Mouse (Mus musculus) hindbrain, embryonic 13.5 days (tissue): ENCODE results near the gene Masp1. TPM values are rescaled to one million over a fixed set of nuclear protein-coding genes. Genes with fewer than 3 reads are reported as not detected.

Experiments used
- ATAC-seq: fragments of 200-750 bp; cut with Nextera tagmentation; 2 replicates; pipeline ENCODE4 v1.8.0; 2017; ENCODE audit warnings: moderate TSS enrichment; ENCODE audit not compliant: low FRiP score
- H3K27ac ChIP-seq: fragments of 300-500 bp; sonication (generic); 2 replicates; pipeline ENCODE4 v1.5.1; 2015; ENCODE audit warnings: inconsistent platforms, mild to moderate bottlenecking, moderate library complexity
- H3K27me3 ChIP-seq: fragments of 300-500 bp; sonication (generic); 2 replicates; pipeline ENCODE4 v1.6.1; 2015; ENCODE audit warnings: mild to moderate bottlenecking, inconsistent platforms
- H3K36me3 ChIP-seq: fragments of 300-500 bp; sonication (generic); 2 replicates; pipeline ENCODE4 v1.6.1; 2015; ENCODE audit warnings: mild to moderate bottlenecking, inconsistent platforms
- H3K4me1 ChIP-seq: fragments of 300-500 bp; sonication (generic); replicated peaks from 2 replicates; pipeline ENCODE4 v1.6.1; 2015; ENCODE audit warnings: inconsistent platforms
- H3K4me2 ChIP-seq: fragments of 300-500 bp; sonication (generic); 2 replicates; pipeline ENCODE4 v1.6.1; 2015; ENCODE audit warnings: inconsistent platforms, mild to moderate bottlenecking, moderate library complexity
- H3K4me3 ChIP-seq: fragments of 300-500 bp; sonication (generic); 2 replicates; pipeline ENCODE4 v1.5.1; 2015; ENCODE audit warnings: mild to moderate bottlenecking, inconsistent platforms
- H3K9ac ChIP-seq: fragments of 300-500 bp; sonication (generic); 2 replicates; pipeline ENCODE4 v1.6.1; 2015; ENCODE audit warnings: mild to moderate bottlenecking, inconsistent platforms
- H3K9me3 ChIP-seq: fragments of 300-500 bp; sonication (generic); 2 replicates; pipeline ENCODE4 v1.6.1; 2016; ENCODE audit warnings: inconsistent platforms
- WGBS: fragments of 180-500 bp; shearing (Covaris S2); methylation state at CpG from one replicate; pipeline ENCODE4 v1.1.7; 2015; 5-methylcytosine and 5-hydroxymethylcytosine counted together
- polyA plus RNA-seq: library from polyadenylated mRNA; unstranded; fragments of >200 nt; fragmentation: Nextera tagmentation; extraction: Ambion mirVana; gene quantifications from 2 replicates; pipeline ENCODE4 v1.2.1, GENCODE M21; 2015

Gene Masp1
- polyA plus RNA-seq, 1 experiment from 2014 or later: 36.9 TPM

GRCm38 (mm10) chr16:23482846-23483245 lies 37.8 kb downstream of the Masp1 start:
- Histone ChIP-seq H3K4me3 (no peak overlapping the region), H3K9ac (no peak overlapping the region), H3K27ac (no peak overlapping the region), H3K4me2 (no peak overlapping the region), H3K36me3 (peaks cover 44% of the 10 kb centered on the region), H3K9me3 (no peaks in the 10 kb centered on the region), H3K4me1 (no peaks in the 10 kb centered on the region), H3K27me3 (no peaks in the 10 kb centered on the region)
- 92% methylated on average over 12 of the region's 12 CpGs for WGBS
- no peak for ATAC-seq

DNA sequence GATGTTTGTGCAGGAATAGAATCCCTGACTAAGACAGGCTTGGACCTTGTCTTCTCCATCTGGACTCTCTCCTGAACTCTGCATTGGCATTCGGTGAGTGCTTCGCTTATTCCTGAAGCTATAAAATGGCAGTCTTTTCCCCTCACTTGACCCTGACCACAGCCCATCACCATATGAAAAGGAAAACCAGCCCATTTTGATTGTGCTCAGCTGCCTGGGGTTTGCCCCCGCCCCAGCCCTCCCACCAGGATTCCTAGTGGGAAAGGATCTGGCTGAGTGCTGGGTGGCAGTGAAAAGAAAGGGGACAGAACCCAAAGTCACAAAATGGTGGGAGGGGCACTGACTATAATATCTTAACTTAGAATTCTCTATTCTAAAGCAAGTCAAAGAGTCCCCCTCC lies 38.4 kb downstream of the Masp1 start:
- 34% methylated on average over 3 of the region's 3 CpGs for WGBS
- H3K27me3 ChIP-seq: no peaks in the 10 kb centered on the region
- no peak overlapping the region for H3K4me2 ChIP-seq
- H3K4me3 ChIP-seq: no peak overlapping the region
- peaks cover 38% of the 10 kb centered on the region for H3K36me3 ChIP-seq
- no peaks in the 10 kb centered on the region for H3K9me3 ChIP-seq
- H3K4me1 ChIP-seq: no peaks in the 10 kb centered on the region
- no peak overlapping the region for H3K9ac ChIP-seq
- H3K27ac ChIP-seq: no peak overlapping the region
- no peak for ATAC-seq

GRCm38 (mm10) chr16:23479872-23480603 lies 40.6 kb downstream of the Masp1 start:
- 71% methylated on average over 7 of the region's 7 CpGs for WGBS
- no peak for ATAC-seq

GRCm38 (mm10) chr16:23476598-23476997 lies 44.0 kb downstream of the Masp1 start:
- Histone ChIP-seq H3K4me3 (no peak overlapping the region), H3K9me3 (no peaks in the 10 kb centered on the region), H3K4me1 (no peaks in the 10 kb centered on the region), H3K27me3 (no peaks in the 10 kb centered on the region), H3K36me3 (peaks cover 14% of the 10 kb centered on the region), H3K9ac (no peak overlapping the region), H3K27ac (no peak overlapping the region), H3K4me2 (no peak overlapping the region)
- ATAC-seq: no peak

More at GRCm38 (mm10) chr16:23479872-23480603, 40.6 kb downstream of the Masp1 start:
- no peaks in the 10 kb centered on the region for H3K27me3 ChIP-seq
- H3K36me3 ChIP-seq: peaks cover 23% of the 10 kb centered on the region
- H3K27ac ChIP-seq: no peak overlapping the region
- H3K4me2 ChIP-seq: no peak overlapping the region
- no peaks in the 10 kb centered on the region for H3K4me1 ChIP-seq
- no peak overlapping the region for H3K9ac ChIP-seq
- H3K4me3 ChIP-seq: no peak overlapping the region
- H3K9me3 ChIP-seq: no peaks in the 10 kb centered on the region

GRCm38 (mm10) chr16:23475651-23476050 lies 45.0 kb downstream of the Masp1 start:
- Histone ChIP-seq H3K27me3 (no peaks in the 10 kb centered on the region), H3K36me3 (peaks cover 21% of the 10 kb centered on the region), H3K9ac (no peak overlapping the region), H3K27ac (no peak overlapping the region), H3K4me2 (no peak overlapping the region), H3K9me3 (no peaks in the 10 kb centered on the region), H3K4me1 (no peaks in the 10 kb centered on the region), H3K4me3 (no peak overlapping the region)
- WGBS: 91% methylated on average over 4 of the region's 4 CpGs
- ATAC-seq: no peak

GRCm38 (mm10) chr16:23472046-23472445 lies 48.6 kb downstream of the Masp1 start:
- 81% methylated on average over 3 of the region's 3 CpGs for WGBS
- Histone ChIP-seq H3K4me1 (no peaks in the 10 kb centered on the region), H3K27ac (no peak overlapping the region), H3K4me2 (no peak overlapping the region), H3K27me3 (no peaks in the 10 kb centered on the region), H3K9me3 (no peaks in the 10 kb centered on the region), H3K9ac (no peak overlapping the region), H3K36me3 (peaks cover 39% of the 10 kb centered on the region), H3K4me3 (no peak overlapping the region)
- no peak for ATAC-seq

DNA sequence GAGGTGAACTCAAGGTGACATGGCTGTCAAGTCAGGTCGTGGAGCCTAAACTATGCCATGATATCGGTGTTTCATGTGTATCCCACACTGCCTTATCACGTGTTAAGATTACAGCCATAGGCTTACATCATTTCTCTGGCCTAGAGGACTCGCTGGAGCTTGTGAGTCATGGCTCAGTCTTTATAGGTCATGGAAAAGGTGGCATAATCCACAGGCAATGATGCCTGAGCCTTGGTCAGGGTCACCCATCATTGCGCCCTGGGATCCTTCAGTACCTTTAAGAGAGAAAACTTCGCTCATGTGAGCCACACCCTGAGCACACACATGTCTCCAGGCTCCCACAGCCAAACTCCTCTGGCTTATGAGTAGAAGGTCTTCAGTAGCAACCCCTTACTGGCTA lies 49.1 kb downstream of the Masp1 start:
- no peak overlapping the region for H3K9ac ChIP-seq
- no peak overlapping the region for H3K4me2 ChIP-seq
- ATAC-seq: no peak
- H3K27ac ChIP-seq: no peak overlapping the region
- no peak overlapping the region for H3K4me3 ChIP-seq
- no peaks in the 10 kb centered on the region for H3K4me1 ChIP-seq
- H3K9me3 ChIP-seq: no peaks in the 10 kb centered on the region
- 92% methylated on average over 6 of the region's 6 CpGs for WGBS
- no peaks in the 10 kb centered on the region for H3K27me3 ChIP-seq
- H3K36me3 ChIP-seq: peaks cover 39% of the 10 kb centered on the region

DNA sequence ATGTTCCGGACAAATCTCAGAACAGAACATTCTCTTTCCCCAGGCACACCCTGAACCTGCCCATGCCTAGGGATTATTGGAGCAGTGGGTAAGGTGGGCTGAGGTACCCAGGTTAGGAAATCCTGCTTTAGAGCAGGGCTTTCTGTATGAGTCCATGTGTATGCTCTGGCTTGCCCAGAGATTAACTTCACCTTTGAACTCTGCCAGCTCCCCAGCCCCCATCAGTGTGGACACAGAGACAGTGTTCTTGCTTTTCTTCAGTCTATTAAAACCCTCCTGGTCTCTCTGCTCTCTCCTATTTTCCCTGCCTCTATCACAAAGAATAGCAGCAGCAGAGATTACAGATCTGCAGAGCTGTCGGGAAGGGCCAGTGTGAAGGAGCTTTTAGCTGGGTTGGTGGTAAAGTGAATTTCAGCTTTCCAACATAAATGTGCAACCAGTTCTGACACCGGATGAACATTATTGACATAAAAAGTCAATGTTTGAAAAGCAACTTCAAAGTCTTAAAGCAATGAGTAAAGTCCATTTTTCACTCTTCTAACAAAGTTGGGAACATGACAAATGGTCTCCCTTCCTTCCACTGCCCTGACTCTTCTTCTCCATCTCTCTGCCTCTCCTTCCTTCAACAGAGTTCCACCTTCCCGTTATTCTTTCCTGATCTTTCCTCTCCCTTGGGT lies 56.8 kb downstream of the Masp1 start:
- H3K36me3 ChIP-seq: 0 out of 2 replicates have a peak, but pooled peaks cover under 1% of the 10 kb centered on the region
- H3K4me3 ChIP-seq: no peak overlapping the region
- no peak overlapping the region for H3K4me2 ChIP-seq
- 90% methylated on average over 4 of the region's 4 CpGs for WGBS
- H3K27me3 ChIP-seq: no peaks in the 10 kb centered on the region
- H3K27ac ChIP-seq: no peak overlapping the region
- no peak for ATAC-seq
- no peaks in the 10 kb centered on the region for H3K9me3 ChIP-seq
- H3K9ac ChIP-seq: no peak overlapping the region
- no peaks in the 10 kb centered on the region for H3K4me1 ChIP-seq

- ATAC-seq: no peak
- Histone ChIP-seq H3K27me3 (no peaks in the 10 kb centered on the region), H3K4me3 (no peak overlapping the region), H3K9me3 (no peaks in the 10 kb centered on the region), H3K4me1 (no peaks in the 10 kb centered on the region), H3K4me2 (no peak overlapping the region), H3K27ac (no peak overlapping the region), H3K9ac (no peak overlapping the region), H3K36me3 (no peaks in the 10 kb centered on the region)
- 56% methylated on average over 7 of the region's 7 CpGs for WGBS
Measured at GRCm38 (mm10) chr16:23458906-23459588, 61.6 kb downstream of the Masp1 start.

GRCm38 (mm10) chr16:23457338-23457737 lies 63.3 kb downstream of the Masp1 start:
- WGBS: 93% methylated on average over 5 of the region's 5 CpGs
- ATAC-seq: no peak
- no peak overlapping the region for H3K4me2 ChIP-seq
- H3K9me3 ChIP-seq: no peaks in the 10 kb centered on the region
- H3K27me3 ChIP-seq: no peaks in the 10 kb centered on the region
- H3K4me3 ChIP-seq: no peak overlapping the region
- no peaks in the 10 kb centered on the region for H3K4me1 ChIP-seq
- no peak overlapping the region for H3K27ac ChIP-seq
- H3K36me3 ChIP-seq: no peaks in the 10 kb centered on the region
- H3K9ac ChIP-seq: no peak overlapping the region

DNA sequence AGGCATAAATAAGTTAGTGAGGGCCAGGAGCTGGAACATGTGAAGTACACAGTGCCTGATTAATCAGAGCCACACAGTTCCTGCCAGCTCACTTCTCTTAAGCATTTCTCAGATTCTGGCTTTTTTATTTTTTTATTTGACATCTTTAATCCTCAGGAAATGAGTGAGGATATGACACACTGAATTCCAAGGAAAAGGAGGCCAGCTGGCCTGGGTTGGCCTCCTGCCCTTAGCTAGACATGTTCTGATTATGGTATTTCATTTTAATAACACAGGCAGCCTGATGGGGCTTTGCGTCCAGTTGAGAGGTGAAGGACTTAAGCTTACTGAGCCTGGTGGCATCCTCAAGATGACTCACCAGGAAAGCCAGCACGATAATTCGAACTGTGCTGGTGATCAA lies 64.1 kb downstream of the Masp1 start:
- no peak overlapping the region for H3K9ac ChIP-seq
- no peaks in the 10 kb centered on the region for H3K9me3 ChIP-seq
- ATAC-seq: no peak
- 85% methylated on average over 3 of the region's 3 CpGs for WGBS
- no peak overlapping the region for H3K4me3 ChIP-seq
- no peak overlapping the region for H3K27ac ChIP-seq
- H3K36me3 ChIP-seq: no peaks in the 10 kb centered on the region
- no peaks in the 10 kb centered on the region for H3K27me3 ChIP-seq
- no peaks in the 10 kb centered on the region for H3K4me1 ChIP-seq
- H3K4me2 ChIP-seq: no peak overlapping the region

- no peaks in the 10 kb centered on the region for H3K4me1 ChIP-seq
- no peak overlapping the region for H3K4me2 ChIP-seq
- H3K9me3 ChIP-seq: no peaks in the 10 kb centered on the region
- H3K36me3 ChIP-seq: no peaks in the 10 kb centered on the region
- ATAC-seq: no peak
- H3K27me3 ChIP-seq: no peaks in the 10 kb centered on the region
- H3K4me3 ChIP-seq: no peak overlapping the region
- WGBS: 79% methylated on average over 6 of the region's 6 CpGs
- H3K9ac ChIP-seq: no peak overlapping the region
- H3K27ac ChIP-seq: no peak overlapping the region
Measured at GRCm38 (mm10) chr16:23454376-23454775, 66.2 kb downstream of the Masp1 start.
